Mouse (Mus musculus) heart, adult 18-20 months (tissue): ENCODE measurements around the gene Pxn. TPM values are rescaled to one million over a fixed set of nuclear protein-coding genes. Genes with fewer than 3 reads are reported as not detected.

Experiments
- DNase-seq, 2 experiments: peaks; one replicate each; pipeline ENCODE4 v3.0.0; 2021 to 2022; ENCODE audit warnings: mixed read lengths in 1 of 2
- total RNA-seq, 2 experiments: library from RNA; stranded (reverse); gene quantifications; 2 replicates each; pipeline ENCODE4 v1.2.3; 2021

Pxn gene
- total RNA-seq, 2 experiments from 2014 or later = 34.0 to 35.1 TPM

DNA sequence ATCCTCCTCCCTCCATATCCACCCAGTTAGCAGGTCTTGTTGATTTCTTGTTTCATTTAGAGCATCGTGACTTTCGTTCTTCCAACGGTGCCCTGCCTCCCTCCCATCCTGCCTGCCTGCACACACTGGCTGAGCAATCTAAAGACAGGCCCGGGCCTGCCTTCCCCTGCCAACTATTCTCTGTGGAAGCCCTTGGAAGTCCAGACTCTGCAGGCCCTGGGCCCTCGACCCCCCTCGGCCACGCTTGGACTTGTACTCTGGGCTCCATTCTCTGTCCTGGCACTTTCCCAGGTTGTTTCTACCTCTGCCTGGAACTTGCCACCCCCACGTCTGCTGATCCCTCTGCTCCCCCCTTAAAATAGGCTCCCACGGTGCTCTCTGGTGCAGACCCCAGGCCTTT, 19.5 kb downstream of the Pxn start:
- DNase-seq = no peak

DNA sequence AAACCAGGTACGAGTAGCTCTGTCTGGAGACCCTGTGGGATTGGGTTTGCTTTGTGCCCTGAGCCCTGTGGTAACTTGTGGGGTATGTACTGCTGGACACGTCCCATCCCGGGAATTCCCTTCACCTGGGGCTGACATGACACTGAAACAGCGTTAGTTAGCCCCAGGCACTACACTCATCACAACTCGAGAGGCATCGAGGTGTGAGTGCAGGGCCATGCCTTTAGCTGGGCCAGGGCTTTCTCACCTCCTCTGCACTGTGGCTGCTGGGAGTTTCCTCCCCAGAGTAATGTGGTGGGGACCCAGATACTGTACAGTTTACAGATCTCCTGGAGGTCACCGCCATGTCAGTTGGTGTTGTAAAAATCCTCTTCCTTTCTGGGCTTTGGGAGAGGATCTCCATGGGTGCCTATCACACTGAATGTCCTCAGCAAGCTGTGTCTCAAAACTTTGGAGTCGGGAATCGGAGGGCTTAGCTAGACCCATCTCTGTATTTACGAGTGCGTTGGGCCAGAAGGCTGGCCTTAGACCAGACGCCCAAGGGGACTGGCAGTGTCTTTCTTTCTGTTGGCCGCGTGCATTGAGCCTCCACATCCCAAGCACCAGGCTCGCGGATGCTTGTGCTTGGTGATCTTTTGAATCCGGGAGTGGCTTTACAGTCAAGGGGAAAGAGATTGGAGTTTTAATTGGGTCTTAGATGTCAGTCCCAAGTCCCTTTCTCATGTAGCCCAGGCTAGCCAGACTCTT, 20.2 kb downstream of the Pxn start:
- no peak for DNase-seq

DNA sequence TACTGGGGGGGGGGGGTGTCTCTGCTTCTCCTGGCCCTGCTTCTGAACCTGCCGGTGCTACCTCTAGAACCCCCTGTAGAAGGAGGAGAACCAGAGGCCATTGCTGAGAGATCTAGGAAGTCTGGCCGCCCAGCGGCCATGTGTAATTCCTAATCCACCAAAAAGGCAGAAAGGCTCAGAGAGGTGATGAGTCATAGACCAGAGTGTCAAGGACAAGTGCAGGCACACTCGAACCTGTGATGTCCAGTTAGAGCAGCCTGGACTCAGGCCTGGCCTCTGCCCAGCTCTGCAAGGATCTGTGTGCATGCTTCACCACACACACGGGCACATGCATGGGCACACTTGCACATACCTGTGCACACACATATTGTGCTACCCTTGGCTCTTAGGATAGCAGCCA, 21.7 kb downstream of the Pxn start:
- DNase-seq = no peak

DNA sequence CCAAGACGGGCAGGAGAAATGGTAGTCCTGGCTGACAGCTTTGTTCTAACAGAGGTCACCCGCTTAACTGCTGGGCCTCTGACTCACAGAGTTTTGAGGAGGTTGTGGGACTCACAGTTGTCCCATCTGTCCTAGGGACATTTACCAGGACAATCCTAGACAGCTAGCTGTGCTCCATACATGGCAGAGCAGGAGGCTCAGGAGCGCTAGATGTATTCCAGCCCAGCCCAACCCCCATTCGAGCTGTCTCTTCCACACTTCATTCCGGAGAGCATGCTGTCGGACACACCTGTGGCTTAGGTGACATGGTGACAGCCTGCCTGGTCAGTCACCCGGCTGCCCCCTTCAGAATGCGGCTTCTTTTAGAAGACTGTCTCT, 22.9 kb downstream of the Pxn start:
- DNase-seq = no peak

DNA sequence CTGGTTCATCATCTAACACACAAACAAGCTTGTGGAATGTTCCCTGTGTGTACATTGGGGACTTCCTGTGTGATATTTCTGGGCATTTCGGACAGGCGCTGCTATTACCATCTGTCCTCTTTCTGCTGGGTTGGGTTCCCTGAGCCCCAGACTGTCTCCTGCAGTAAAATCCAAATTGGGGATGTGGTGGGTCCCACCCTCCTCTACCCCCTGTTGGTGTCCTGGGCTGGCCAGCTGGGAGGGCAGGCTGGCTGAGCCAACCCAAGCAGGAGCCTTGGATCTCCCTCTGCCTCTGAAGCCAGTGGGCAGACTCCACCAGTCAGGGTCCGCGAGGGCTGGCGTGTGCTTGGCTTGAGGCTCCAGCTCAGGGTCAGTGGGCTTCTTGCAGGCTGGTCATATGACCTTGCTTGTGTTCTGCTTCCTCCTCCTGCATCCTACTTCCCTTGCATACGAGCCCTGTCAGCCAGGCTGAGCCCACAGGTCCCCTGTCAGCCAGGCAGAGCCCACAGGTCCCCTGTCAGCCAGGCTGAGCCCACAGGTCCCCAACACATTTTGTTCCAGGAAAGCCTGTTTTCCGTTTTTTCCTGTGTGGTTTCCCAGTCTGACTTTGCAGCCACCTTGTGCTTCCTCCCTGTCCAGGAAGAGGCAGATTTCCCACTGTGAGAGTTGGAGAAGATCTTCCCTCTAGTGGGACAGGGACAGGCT, 23.4 kb downstream of the Pxn start:
- DNase-seq = peak; percentile 57 to 72

DNA sequence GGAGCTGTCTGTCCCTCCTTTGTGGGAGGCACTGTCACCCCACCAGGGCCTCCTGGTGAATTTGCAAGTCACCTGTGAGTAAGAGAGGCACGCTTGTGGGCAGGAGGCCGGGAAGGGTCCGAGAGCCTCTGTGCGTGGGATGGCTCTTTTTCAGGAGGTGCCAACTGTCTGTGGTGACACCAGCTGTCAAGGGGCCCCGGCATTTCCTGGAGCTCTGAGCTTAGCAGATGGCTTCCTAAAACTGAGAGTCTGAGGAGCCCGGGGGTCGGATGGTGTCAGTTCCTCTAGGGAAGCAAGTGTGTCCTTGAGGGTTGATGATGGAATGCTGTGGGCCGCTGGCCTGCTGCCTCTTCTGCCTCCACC, 24.0 kb downstream of the Pxn start:
- DNase-seq = no peak

DNA sequence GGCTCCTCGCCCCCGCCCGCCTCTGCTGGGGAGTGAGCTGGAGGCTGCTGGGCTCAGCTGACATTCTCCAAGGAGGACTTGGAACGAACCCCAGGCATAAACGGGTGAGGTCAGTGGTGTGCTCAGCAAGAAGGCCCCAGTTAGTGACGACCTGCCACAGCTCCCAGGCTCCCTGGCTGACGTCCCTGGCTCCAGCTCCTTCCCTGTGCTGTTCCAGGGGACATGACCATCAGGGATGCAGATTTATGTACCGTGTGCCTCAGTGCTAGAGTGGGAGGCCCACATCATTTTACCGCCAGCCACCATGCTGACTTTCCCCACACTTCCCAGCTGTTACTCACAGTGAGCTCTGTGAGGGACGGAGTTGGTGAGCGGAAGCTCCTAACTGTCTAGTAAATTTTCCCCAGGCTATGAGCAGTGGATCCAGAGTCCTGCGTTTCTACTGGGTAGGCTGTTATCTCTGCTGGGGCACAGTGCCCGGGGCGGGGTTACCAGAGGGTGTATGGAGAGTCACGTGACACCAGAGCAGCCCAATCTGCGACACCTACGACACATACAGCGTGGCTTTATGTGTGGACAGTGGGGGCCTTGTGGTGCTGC, 25.3 kb downstream of the Pxn start:
- peak; percentile 90 to 95 for DNase-seq

DNA sequence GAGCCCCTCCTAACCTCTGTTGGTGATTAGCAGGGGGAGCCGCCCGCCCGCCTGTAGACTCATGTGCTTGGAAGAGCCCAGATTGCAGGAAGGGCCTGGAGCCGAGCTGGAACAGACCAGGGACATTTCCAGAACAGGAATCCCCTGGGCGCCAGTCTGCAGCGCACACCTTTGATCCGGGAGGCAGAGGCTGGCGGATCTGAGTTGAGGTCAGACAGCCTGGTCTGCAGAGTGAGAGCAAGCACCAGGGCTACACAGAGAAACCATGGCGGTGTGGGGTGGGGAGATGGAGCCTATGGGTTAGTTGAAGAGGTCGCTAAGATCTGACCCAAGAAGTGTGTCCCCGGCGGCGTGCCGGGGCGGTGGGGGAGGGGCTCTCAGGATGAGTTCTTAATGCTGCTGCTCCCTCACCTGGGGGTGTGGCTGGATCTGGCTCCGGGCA, 27.8 kb downstream of the Pxn start:
- DNase-seq = peak; percentile 77 to 89

DNA sequence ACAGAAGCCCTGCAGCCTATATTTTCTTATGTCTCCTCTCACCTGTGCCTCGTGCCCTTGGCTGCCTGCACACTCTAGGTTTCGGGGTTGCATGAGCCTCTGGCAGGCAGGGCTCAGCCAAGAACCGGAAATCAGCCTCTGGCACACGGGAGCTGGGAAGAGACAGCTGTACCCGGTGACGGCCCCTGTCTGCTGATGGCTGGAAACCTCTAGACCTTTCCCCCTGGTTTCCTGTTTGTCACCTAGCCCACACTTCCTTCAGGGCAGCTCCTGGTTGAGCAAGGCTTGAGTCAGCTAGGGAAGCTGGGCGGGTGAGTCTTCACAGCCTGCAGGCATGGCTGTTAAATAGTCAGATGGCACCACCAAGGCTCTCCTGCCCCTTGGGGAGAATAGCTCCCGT, 28.4 kb downstream of the Pxn start:
- peak in 1 of 2 experiments; percentile 69 for DNase-seq

DNA sequence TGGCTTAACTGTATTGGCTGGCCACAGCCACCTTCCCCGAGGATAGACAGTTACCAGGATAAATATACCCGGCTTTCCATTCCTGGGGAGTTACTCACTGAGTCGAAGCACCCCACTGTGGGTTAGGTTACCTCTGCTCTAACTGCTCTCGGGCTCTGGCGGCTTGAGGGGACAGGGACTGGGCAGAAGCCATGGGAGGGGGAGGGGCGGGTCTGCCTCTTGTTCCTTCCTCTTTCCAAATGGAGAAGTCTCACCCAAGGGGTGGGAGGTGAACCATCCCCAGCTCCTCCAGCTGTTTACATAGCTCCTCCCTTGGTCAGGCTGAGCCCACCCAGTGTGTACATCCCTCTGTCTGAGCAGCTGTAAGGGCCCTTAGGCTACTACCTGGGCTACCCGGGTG, 29.2 kb downstream of the Pxn start:
- peak in 1 of 2 experiments; percentile 63 for DNase-seq

DNA sequence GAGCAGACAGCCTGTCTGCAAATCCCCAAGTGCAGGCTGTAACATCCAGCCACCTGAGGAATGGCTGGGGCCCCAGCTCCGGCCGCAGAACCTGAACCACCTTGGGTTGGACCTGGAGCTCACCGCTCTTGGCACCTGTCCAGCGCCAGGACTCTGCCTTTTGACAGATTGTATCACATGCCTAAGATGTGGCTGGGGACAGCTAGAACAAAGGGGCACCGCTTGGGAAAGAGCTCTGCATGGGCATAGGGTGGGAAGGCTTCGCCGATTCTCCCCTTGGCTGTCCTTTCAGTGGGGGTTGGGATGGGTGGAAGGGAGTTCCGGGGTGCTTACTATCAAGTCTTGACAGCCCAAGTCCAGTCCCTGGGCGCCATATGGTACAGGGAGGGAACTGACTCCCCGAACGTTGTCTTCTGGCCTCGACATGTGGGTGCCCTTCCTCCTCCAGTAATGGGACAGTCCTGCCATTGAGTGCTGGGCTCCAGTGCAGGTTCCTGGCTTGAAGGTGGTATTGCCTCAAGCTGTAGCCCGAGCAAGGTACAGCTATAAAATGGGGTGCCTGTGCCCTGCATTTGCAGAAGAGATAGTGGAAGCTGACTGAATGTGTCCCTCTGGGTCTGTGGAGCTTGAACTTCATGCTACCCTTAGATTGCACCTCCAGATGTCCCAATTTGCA, 31.7 kb downstream of the Pxn start:
- DNase-seq = no peak

DNA sequence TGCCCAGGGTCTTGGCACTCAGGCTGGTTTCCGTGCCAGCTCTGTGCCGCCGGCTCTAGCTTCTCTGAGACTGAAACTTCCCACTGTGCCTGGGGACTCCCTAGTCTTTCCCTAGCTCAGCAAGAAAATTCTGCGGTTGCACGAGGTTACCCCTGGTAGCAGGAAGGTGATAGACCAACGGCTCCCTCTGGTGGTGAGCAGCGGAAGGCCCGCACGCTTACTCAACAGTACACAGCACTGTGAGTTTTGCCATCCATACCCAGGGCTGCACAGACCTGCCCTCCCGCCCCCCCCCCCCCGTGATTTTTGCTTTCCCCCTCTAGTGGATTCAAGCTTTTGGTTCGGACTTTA, 32.2 kb downstream of the Pxn start:
- peak; percentile 92 to 97 for DNase-seq

DNA sequence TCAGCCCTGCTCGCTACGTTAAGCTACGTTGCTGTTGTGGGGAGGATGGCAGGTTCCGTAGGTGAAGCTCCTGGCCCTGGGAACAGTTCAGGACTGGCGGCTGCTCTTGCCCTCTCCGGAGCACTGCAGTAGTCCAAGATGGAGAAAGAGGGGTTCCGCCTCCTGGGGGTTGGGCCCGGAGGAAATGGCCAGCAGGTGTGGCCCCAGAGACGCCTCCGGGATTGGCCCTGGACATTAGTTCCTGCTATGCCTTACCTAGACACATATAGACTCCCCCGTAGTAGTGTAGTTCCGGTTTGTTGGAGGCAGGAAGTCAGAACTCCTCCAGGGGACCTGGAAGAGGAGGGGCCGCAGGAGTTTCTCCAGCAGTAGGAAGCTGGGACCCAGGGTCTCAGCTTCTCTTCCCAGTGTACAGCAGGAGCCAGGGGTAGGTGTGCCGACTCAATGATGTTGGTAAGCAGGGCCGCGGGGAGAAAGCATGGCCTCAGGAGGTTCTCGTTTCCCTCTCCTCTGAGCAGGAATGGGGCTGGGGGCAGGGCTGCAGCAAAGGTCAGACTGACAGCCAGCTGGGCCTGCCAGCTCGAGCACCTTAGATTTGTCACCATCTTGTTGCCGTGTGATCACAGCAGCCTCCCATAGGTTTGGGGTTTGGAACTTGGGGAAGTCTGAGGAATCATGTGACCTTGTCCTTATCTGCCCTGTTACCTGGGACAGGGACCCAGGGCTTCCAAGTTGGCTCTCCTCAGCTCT, 36.3 kb downstream of the Pxn start:
- no peak for DNase-seq

DNA sequence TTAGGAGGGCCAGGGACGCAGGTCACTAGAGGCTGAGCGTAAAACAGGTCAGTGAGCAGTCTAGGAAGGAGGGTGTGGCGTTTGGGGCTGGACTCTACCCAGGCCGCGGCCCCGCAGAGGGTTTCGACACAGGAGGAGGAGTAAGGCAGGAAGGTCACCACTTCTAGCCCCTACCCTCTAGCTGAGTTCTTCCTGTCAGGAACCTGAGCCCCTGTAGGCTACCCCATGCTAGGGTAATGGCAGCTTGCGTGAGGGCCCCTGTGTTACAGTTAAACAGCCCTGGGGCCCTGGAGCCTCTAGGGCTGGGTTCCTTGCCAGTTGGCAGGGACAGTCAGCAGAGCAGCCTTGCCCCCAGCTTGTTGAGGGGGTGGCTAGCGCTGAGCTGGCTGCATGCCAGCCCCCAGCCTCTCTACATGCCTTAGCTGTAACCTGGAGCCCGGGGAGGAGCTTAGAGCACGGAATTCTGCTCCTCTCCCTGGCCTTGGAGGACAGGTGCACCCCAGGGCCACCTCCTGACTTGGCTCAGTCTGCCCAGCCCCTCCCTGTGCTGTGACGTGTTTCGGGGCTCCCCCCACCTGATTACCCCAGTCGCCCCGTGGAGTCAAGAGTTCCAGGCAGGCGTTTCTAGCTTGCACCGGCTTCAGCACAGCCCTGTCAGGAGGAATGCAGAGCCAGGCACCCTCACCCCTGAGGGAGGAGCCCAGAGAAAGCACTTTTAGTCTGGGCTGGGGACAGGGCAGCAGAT, 37.2 kb downstream of the Pxn start:
- DNase-seq = peak; percentile 71 to 74

DNA sequence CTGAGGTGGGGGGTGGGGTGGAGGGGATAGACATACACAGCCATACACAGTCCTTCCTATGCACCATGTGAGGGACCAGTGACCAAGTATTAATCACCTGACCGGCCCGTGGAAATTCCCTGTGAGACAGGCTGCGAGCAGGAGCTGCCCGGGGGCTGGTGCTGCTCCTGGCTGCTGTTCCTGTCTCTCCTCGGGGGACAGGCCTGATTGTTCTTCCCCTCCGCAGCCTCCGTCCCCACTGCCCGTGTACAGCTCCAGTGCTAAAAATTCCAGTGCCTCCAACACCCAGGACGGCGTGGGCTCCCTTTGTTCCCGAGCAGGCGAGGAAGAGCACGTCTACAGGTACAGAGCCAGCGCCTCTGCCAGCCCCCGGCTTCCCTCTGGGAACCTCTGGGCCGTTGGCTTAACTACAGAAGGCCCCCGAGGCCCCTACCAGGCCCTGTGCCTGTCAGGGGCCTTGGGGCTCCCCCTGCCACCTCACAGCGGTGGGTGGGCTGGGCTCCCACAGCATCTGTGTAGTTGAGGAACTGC, 38.2 kb downstream of the Pxn start:
- DNase-seq = no peak

DNA sequence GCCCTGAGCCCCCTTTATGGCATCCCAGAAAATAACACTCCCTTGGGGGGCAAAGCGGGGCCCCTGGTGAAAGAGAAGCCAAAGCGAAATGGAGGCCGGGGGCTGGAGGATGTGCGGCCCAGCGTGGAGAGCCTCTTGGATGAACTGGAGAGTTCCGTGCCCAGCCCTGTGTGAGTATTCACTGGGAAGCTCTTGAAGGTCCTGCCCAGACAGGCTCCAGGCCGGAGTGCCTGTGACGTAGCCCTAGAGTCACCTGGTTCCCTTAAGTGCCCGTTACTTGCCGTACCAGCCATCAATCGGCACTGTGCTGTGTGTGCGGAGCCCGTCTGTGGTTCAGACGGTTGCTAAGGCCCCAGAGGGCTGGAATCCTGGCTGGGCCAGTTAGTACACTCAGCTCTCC, 39.2 kb downstream of the Pxn start:
- no peak for DNase-seq

DNA sequence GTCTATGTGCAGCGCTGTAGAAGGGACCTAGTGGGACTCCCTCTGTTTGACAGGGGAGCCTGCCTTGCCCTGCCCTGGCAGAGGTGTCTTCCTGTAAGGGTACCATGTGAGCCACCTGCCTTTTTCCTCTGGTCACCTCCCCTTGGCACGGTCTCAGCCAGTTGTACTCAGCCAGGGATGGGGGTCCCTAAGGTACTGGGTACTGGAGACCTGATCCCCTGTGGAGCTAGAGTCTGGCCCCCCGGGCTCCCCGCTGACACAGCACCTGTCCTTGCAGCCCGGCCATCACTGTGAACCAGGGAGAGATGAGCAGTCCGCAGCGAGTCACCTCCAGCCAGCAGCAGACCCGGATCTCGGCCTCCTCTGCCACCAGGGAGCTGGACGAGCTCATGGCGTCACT, 40.1 kb downstream of the Pxn start:
- no peak for DNase-seq

DNA sequence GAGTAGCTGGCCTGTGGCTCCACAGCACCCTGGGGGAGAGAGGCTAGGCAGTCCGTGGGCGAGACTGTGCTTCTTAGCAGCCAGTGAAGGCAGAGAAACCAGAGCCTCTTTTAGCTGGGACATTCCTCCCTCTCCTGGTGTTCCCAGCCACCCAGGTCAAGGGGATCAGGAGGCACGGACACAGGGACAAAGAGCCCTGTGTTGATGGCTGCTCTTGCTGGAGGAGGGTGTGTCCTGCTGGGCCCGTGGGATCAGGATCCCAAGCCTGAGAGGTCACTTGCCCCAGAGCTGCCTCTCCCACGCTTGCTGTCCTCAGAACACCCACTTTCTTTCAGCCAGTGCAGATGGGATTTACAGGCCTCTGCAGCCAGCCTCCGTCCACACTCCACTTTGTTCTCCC, 40.5 kb downstream of the Pxn start:
- DNase-seq = no peak

DNA sequence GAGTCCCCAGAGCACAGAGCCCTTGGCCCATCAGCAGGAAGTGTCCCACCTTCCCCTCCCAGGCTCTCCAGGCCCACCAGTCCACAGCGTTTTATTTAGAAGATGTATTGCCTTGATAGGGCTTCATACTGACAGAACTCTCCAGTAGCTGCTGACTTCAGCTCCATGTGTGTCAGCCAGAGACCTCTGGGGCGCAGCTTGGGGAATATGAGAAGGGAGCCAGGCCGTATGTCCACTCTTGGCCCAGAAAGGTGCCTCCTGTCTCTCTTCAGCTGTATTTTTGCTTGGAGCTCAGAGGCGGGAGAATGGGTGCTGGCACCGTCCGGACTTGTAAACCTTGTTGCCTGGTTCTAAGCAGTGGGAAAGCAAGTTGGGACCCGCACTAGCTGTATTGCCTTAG, 40.9 kb downstream of the Pxn start:
- no peak for DNase-seq

DNA sequence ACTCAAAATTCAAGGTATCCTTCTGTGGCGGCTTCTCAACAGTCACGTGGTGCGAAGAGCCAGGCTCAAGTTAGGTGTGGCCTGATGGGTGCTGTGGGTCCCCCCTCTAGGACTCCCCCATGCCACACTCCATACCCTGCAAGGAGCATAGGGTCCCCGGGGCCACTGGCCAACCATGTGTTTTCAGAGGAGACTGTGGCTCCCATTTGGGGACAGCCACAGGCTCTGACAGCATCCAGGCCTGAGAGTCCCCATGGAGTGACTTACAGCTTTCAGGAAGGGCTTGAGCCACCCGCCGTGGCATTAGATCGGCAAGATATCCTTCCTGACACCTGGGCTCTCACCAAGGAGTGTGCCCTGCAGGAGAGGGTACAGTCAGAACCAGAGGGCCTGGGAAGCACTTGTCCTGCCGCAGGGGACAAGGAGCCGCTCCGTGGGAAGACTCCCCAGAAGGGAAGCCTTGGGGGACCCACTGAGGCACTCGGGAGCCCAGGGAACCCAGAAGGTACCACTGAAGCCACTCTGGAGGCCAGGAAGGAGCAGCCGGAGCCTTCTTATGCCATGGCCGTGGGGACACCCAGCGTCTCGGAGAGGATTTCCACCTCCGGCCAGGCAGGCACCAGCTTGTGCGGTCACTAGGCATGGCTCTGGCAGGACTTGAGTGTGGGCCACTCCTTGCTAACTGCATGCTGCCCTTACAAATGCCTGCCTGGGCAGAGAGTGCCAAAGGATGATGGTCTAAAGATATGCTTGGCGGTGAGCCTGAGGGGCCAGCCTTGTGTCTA, 42.2 kb downstream of the Pxn start:
- no peak for DNase-seq
